Mouse (Mus musculus) liver, embryonic 14.5 days (tissue): ENCODE data around the gene Cass4.

ENCODE experiments used
- CTCF ChIP-seq: IDR thresholded peaks from 2 replicates; pipeline ENCODE4 v1.5.1; 2016; ENCODE audit warnings: antibody characterized with exemption, low read depth, control low read depth
- EP300 ChIP-seq: IDR thresholded peaks from 2 replicates; pipeline ENCODE4 v1.6.1; 2016; ENCODE audit warnings: antibody characterized with exemption, low read depth

DNA sequence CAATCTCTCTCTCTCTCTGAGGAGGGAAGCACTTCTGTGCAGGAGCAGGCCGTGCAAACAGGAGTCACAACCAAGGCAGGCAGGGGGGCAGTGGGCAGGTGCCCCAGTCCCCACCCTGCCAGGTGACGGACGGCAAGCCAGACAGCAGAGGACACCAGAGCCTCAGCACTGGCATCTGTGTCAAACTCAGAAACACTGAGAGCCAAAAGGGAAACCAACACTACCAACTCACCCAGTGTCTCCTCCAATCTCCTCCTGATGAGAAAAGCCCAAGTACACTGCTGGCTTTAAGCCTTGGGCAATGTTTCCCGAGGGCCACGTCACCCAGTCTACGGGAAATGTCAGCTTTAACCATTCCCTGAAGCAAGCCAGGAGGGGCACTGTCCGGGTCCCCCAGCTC lies 30.4 kb upstream of the Cass4 start:
- TF ChIP-seq CTCF (no peak), EP300 (no peak)
